ENCODE assay signal across 19 mouse cellular contexts in genomic region chr9:108483051-108483790, GRCm38 (mm10).
"Had no signal": no experiment of that assay in that cellular context is flagged by ENCODE, and none has a peak within 500 bp of the region (broad histone marks: within the 10 kb centered on the region; RNA-seq: fewer than 3 reads in every experiment).

No protein-coding gene starts in this region.

- DNase-seq: liver, postnatal 0 days; lung, adult 2 months; lung, postnatal 14 days; lung, postnatal 36 days; midbrain, embryonic 14.5 days; right cerebral cortex, postnatal 25 days; right cerebral cortex, postnatal 4 days; spleen, adult 18-20 months; thymus, adult 18-20 months; thymus, postnatal 14 days; thymus, postnatal 36 days had no signal

- H3K9ac ChIP-seq: liver, embryonic 15.5 days; liver, postnatal 0 days; lung, embryonic 15.5 days; midbrain, embryonic 12.5 days; neural tube, embryonic 12.5 days had no signal

- ATAC-seq: liver, postnatal 0 days; lung, postnatal 0 days; midbrain, embryonic 16.5 days had no signal

- H3K27me3 ChIP-seq: lung, embryonic 15.5 days; midbrain, embryonic 12.5 days; neural tube, embryonic 12.5 days had no signal

- H3K27ac ChIP-seq: liver, embryonic 15.5 days; lung, embryonic 15.5 days; macrophage; midbrain, embryonic 12.5 days; neural tube, embryonic 12.5 days had no signal

- H3K4me2 ChIP-seq: liver, embryonic 15.5 days; lung, embryonic 15.5 days; midbrain, embryonic 12.5 days; neural tube, embryonic 12.5 days had no signal

- H3K9me3 ChIP-seq: liver, embryonic 15.5 days; lung, embryonic 15.5 days; megakaryocyte, embryonic 14.5 days; midbrain, embryonic 12.5 days; neural tube, embryonic 12.5 days had no signal

- H3K4me3 ChIP-seq: liver, embryonic 15.5 days; lung, embryonic 15.5 days; megakaryocyte, embryonic 14.5 days; midbrain, embryonic 12.5 days; neural tube, embryonic 12.5 days had no signal
